Mouse (Mus musculus): ENCODE measurements at regions not wholly inside any gene's neighbourhood (a gene's known extent, or its start where the extent isn't known, plus 50 kb on each side); places are given as distances from the start of the nearest gene placed in this dataset.

DNA sequence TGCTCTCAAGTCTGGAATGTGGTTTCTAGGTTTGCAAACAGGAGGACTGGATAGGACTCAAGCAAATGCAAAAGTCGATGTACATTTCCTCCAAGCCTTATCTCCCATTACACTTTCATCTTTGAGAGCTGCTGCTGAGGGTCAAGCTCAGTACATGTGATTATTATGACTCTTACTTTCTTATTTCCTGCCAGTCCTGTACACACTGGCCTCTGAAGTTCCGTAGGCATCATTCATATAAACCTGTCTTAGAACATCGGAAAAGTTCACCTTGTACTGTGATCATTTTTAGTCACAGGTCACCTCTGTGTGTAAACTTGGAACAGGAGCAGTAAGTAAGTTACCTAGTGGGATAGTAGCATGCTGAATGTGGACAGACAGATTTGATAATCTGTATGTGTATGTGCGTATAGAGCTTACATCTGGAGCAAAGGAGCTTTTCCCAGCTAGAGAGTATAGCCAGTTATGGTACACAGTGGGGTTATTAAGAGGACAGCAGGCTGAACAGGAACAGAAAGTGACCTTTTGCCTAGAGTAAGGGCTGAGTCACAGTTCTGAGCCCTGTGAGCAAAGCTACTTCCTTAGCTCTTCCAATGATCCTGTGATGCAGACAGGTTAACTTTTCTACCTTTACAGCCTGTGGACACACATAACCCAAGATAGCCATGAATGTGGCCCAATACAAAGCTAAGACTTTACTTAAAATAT, 319.2 kb upstream of the 4930452B06Rik start:
- H3K36me3 ChIP-seq (replicated peaks; ENCODE audit: low read length) = no peaks in the 10 kb centered on the region
- H3K27me3 ChIP-seq (replicated peaks) = no peaks in the 10 kb centered on the region
- no peak overlapping the region for H3K4me3 ChIP-seq (replicated peaks)
- H3K4me1 ChIP-seq = no peaks in the 10 kb centered on the region
- TF ChIP-seq GATA1 (IDR thresholded peaks at IDR 0.05; ENCODE audit: borderline replicate concordance, low read length) = no peak
- TF ChIP-seq FLI1 (IDR thresholded peaks at IDR 0.05; ENCODE audit: low read length) = no peak
- no peaks in the 10 kb centered on the region for H3K9me3 ChIP-seq

DNA sequence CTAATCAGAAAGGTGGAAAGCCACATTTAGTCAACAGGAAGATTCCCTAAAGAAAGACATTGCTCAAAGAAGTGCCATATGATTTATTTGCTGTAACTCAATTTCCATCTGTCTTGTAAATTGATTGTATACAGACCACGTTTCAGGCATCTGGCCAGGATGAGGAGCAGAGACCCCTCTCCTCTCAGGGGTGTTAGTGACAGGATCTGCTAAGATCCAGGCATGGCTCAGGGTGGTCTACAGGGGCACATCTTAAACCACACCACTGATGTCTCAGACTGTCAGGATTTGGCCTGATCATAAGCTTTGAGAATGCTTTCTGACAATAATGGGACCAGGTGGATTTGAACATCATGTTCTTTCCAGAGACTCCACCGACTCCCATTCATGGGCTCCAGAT, 295.5 kb upstream of the 4930452B06Rik start:
- Histone ChIP-seq H3K27me3 (replicated peaks) (no peaks in the 10 kb centered on the region), H3K4me1 (no peaks in the 10 kb centered on the region), H3K4me3 (replicated peaks) (no peak overlapping the region), H3K9me3 (no peaks in the 10 kb centered on the region), H3K36me3 (replicated peaks; ENCODE audit: low read length) (no peaks in the 10 kb centered on the region)
- no peak for TF ChIP-seq FLI1 (IDR thresholded peaks at IDR 0.05; ENCODE audit: low read length)
- TF ChIP-seq GATA1 (IDR thresholded peaks at IDR 0.05; ENCODE audit: borderline replicate concordance, low read length) = no peak

DNA sequence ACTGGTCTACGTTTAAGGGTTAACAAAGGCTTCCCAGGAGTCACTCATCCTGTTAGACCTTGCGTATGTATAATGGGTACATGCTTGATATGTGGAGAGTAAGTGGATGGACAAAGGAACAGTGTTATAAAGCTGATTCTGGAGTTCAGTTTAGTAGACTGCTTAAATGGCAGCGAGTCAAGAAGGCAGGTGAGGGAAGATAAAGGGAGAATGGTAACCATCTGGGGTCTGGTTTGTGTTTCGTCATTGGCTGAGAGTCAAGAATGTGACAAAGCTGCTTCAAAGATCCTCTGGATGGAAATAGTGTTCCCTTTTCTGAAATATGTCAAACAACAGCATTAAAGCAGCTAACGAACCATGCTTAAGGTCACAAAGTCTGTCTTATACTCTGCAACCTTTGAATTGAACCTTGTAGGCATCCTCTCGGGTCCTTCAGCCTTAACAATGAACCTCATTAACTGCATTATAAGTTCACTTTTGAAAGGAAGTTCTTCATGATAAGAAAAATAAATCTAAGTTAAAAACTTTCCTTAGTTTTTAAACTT, 286.9 kb upstream of the 4930452B06Rik start:
- no peaks in the 10 kb centered on the region for H3K27me3 ChIP-seq (replicated peaks)
- no peaks in the 10 kb centered on the region for H3K9me3 ChIP-seq
- no peak overlapping the region for H3K4me3 ChIP-seq (replicated peaks)
- no peaks in the 10 kb centered on the region for H3K4me1 ChIP-seq
- no peak for TF ChIP-seq FLI1 (IDR thresholded peaks at IDR 0.05; ENCODE audit: low read length)
- no peak for TF ChIP-seq GATA1 (IDR thresholded peaks at IDR 0.05; ENCODE audit: borderline replicate concordance, low read length)
- no peaks in the 10 kb centered on the region for H3K36me3 ChIP-seq (replicated peaks; ENCODE audit: low read length)

DNA sequence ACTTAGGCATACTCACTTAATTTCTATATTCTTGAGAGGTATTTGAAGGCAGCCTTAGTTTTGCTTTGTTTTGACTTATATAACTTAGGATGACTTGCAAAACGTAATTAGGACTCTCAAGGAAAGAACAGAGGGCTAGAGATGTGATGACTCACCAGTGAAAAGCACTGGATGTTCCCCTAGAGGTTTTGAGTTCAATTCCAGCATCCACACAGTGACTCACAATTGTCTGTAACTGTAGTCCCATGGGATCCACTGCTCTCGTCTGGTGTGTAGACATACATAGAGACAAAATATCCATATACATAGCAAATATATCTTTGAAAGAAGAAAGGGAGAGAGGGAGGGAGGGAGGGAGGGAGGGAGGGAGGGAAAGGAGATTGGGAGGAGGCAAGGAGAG, 282.7 kb upstream of the 4930452B06Rik start:
- H3K27me3 ChIP-seq (replicated peaks) = no peaks in the 10 kb centered on the region

DNA sequence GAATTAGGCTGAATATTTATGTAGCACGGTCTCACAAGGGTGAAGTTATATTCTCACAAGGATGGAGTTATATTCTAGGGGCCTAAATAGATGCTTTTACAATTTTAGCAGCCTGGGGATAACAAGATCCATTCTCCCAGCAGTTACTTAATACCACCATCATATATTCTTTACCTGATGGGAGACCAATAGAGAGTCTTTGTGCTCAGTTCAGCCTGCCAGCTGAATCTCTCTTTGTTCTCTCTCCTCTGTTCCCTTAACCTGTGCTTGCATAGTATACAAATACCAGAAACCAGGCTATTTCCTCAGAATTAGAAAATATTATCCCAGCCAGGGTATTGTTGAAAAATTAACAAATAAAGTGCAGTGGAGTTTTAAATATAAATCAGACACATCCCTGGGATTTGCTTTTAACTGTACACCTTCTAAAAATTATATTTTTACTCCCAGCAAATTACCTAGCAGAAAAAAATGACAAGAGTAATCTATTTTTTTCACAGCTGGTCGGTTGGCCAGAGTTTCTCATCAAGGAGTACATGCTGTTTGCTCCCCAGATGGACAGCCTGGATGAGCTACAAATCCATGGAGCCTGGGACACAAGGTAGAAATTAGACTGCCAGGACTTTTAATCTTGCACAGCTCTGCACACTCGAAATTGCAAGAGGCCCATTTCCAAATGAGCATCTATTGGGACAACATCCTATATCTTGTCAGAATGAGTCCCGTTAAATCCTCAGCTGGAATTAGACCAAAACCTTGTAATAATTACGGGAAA, 281.0 kb upstream of the 4930452B06Rik start:
- no peaks in the 10 kb centered on the region for H3K36me3 ChIP-seq (replicated peaks; ENCODE audit: low read length)
- H3K4me1 ChIP-seq = no peaks in the 10 kb centered on the region
- no peaks in the 10 kb centered on the region for H3K27me3 ChIP-seq (replicated peaks)
- H3K4me3 ChIP-seq (replicated peaks) = no peak overlapping the region
- TF ChIP-seq FLI1 (IDR thresholded peaks at IDR 0.05; ENCODE audit: low read length) (no peak), GATA1 (IDR thresholded peaks at IDR 0.05; ENCODE audit: borderline replicate concordance, low read length) (no peak)
- no peaks in the 10 kb centered on the region for H3K9me3 ChIP-seq

More for the DNA sequence above, 282.7 kb upstream of the 4930452B06Rik start:
- H3K9me3 ChIP-seq = no peaks in the 10 kb centered on the region
- H3K36me3 ChIP-seq (replicated peaks; ENCODE audit: low read length) = no peaks in the 10 kb centered on the region
- no peak for TF ChIP-seq GATA1 (IDR thresholded peaks at IDR 0.05; ENCODE audit: borderline replicate concordance, low read length)
- no peak for TF ChIP-seq FLI1 (IDR thresholded peaks at IDR 0.05; ENCODE audit: low read length)
- H3K4me3 ChIP-seq (replicated peaks) = no peak overlapping the region
- H3K4me1 ChIP-seq = no peaks in the 10 kb centered on the region

DNA sequence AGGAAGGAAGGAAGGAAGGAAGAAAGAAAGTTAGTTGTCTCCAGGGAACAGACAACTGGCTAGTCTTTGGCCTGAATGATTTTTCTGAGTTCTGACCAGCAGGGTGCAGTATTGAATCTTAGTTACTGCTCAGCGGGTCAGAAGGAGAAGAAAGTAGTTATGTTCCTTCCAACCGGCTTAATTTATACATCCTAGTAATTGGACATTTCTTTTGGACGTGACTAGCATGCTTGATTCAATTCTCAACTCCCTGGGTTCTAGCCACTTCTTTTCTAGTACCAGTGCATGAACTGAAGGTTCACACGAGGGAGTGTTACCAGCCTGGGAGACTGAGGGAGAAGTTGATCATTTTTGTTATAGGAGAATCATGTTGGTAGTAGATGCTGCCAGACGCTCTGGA, 269.1 kb upstream of the 4930452B06Rik start:
- TF ChIP-seq GATA1 (IDR thresholded peaks at IDR 0.05; ENCODE audit: borderline replicate concordance, low read length) (no peak), FLI1 (IDR thresholded peaks at IDR 0.05; ENCODE audit: low read length) (no peak)
- H3K9me3 ChIP-seq = peaks cover 4% of the 10 kb centered on the region; the same call in 1 of the 2 replicates
- H3K36me3 ChIP-seq (replicated peaks; ENCODE audit: low read length) = no peaks in the 10 kb centered on the region
- no peaks in the 10 kb centered on the region for H3K4me1 ChIP-seq
- no peak overlapping the region for H3K4me3 ChIP-seq (replicated peaks)
- H3K27me3 ChIP-seq (replicated peaks) = no peaks in the 10 kb centered on the region
